Mouse (Mus musculus) lung, adult 2 months (tissue): ENCODE results near the gene Cit.

Experiments used
- CTCF ChIP-seq: fragments of 200-500 bp; IDR thresholded peaks from 2 replicates; pipeline ENCODE4 v1.5.1; 2011; ENCODE audit warnings: mild to moderate bottlenecking, low read length, control low read depth; ENCODE audit not compliant: insufficient read depth
- POLR2A ChIP-seq: fragments of 200-500 bp; IDR thresholded peaks from 2 replicates; pipeline ENCODE4 v1.6.1; 2011; ENCODE audit warnings: low read depth, mild to moderate bottlenecking, control low read depth, low read length, borderline replicate concordance; ENCODE audit errors: extremely low read depth

DNA sequence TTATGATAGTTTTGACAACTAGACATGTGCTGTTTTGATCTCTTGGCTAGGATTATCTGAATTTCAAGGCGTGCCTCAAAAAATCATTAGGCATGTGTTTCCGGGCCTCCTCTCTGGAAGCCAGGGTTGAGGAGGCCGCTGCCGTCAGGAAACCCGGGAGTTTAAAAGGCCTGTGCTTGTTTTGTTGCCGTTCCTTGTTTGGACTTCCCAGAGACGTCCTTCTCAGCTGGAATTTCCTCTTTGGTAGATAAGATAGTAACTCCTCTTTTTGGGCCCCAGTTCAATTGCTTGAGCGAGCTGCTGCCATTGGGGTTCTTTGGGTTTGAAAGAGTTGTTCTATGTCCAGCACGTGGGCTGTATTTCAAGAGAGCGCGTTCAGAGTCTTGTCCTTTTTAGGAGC lies 21.2 kb downstream of the Cit start:
- no peak for TF ChIP-seq POLR2A
- no peak for TF ChIP-seq CTCF
